ENCODE assay signal across 34 mouse cellular contexts in the genomic region with DNA sequence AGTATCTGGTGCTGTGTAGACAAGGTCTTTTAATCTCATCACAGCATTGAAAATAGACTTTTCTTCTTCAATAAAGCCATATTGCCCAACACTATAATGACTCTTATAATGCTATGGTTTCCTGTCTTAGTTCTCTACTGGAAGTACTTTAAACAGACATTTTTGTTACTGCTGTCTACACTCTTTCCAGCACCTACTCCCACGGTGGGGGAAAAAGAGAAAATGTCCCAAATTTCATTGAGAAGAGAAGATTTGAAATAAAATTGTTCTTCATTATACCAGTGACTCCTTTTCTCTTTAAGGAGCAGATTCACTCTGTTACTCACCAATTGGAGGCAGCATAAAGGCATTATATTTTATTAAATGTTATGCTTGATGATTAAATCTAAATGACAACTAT.
"Had no signal": no experiment of that assay in that cellular context is flagged by ENCODE, and none has a peak within 500 bp of the region (broad histone marks: within the 10 kb centered on the region; RNA-seq: fewer than 3 reads in every experiment).

No protein-coding gene starts in this region.

- H3K4me3 ChIP-seq: heart, embryonic 10.5 days; heart, embryonic 12.5 days; heart, embryonic 13.5 days; heart, embryonic 15.5 days; hindbrain, embryonic 10.5 days; hindbrain, embryonic 12.5 days; hindbrain, embryonic 13.5 days; hindbrain, embryonic 15.5 days; intestine, embryonic 15.5 days; kidney, embryonic 15.5 days; layer of hippocampus, adult 2 months had no signal

- H3K9me3 ChIP-seq: heart, embryonic 10.5 days; heart, embryonic 12.5 days; heart, embryonic 13.5 days; heart, embryonic 15.5 days; hindbrain, embryonic 10.5 days; hindbrain, embryonic 12.5 days; hindbrain, embryonic 13.5 days; hindbrain, embryonic 15.5 days; intestine, embryonic 15.5 days; kidney, embryonic 15.5 days had no signal

- H3K27ac ChIP-seq: heart, embryonic 10.5 days; heart, embryonic 13.5 days; heart, embryonic 15.5 days; hindbrain, embryonic 10.5 days; hindbrain, embryonic 12.5 days; hindbrain, embryonic 13.5 days; hindbrain, embryonic 14.5 days; hindbrain, embryonic 15.5 days; hindbrain, postnatal 0 days; intestine, embryonic 15.5 days; kidney, embryonic 15.5 days; kidney, postnatal 0 days; layer of hippocampus, adult 2 months had no signal

- DNase-seq: heart, postnatal 14 days; heart, postnatal 36 days; heart, postnatal 4 days; kidney, adult 11 months; kidney, adult 18-20 months; kidney, adult 2 months; kidney, adult 8-10 months; kidney, adult 9 months; kidney, postnatal 10 days; kidney, postnatal 14 days; kidney, postnatal 25 days; kidney, postnatal 36 days; kidney, postnatal 4 days; layer of hippocampus, adult 9-11 months; layer of hippocampus, postnatal 36 days had no signal

- ATAC-seq: hindbrain, embryonic 16.5 days; hindbrain, postnatal 0 days; inflammation-experienced regulatory T-cells, adult 6 months; intestine, embryonic 15.5 days; intestine, embryonic 16.5 days; intestine, postnatal 0 days had no signal

- H3K4me2 ChIP-seq: heart, embryonic 11.5 days; heart, embryonic 12.5 days; heart, embryonic 13.5 days; heart, embryonic 15.5 days; hindbrain, embryonic 12.5 days; hindbrain, embryonic 13.5 days; hindbrain, embryonic 14.5 days; hindbrain, embryonic 15.5 days; intestine, embryonic 15.5 days; kidney, embryonic 15.5 days had no signal

- H3K27me3 ChIP-seq: heart, embryonic 12.5 days; heart, embryonic 13.5 days; heart, embryonic 15.5 days; hindbrain, embryonic 12.5 days; hindbrain, embryonic 13.5 days; hindbrain, embryonic 15.5 days; intestine, embryonic 15.5 days; kidney, embryonic 15.5 days had no signal

- H3K36me3 ChIP-seq: heart, embryonic 10.5 days; heart, embryonic 12.5 days; heart, embryonic 13.5 days; heart, embryonic 15.5 days; hindbrain, embryonic 10.5 days; hindbrain, embryonic 12.5 days; hindbrain, embryonic 13.5 days; hindbrain, embryonic 15.5 days; intestine, embryonic 15.5 days; kidney, embryonic 15.5 days had no signal

- H3K4me1 ChIP-seq: heart, embryonic 10.5 days; heart, embryonic 12.5 days; heart, embryonic 15.5 days; hindbrain, embryonic 10.5 days; hindbrain, embryonic 12.5 days; hindbrain, embryonic 13.5 days; hindbrain, embryonic 15.5 days; intestine, embryonic 15.5 days; kidney, embryonic 15.5 days had no signal

- H3K9ac ChIP-seq: heart, embryonic 12.5 days; heart, embryonic 13.5 days; heart, embryonic 15.5 days; hindbrain, embryonic 12.5 days; hindbrain, embryonic 13.5 days; hindbrain, embryonic 14.5 days; hindbrain, embryonic 15.5 days; intestine, embryonic 15.5 days; kidney, embryonic 15.5 days had no signal
